Mouse (Mus musculus): ENCODE measurements around the gene Primpol.

DNA sequence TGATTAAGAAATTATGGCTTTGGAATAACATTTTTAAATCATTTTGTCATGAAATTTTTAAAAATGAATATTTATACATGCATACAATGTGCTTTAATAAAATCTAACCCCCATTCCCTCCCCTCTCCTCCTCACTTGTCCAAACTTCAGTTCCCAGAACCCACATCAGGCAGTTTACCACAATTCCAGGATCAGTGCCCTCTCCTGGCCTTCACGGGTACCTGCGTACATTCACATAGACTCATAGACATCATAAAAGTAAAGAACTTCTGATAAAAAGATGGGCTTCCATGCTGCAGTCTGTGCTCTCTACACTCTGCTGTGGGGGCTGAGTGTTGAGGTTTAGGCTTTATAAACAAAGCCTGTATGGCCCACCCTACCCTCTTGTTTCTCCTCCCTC is 48.1 kb downstream of the Primpol start:
- TF ChIP-seq CTCF (IDR thresholded peaks at IDR 0.05; ENCODE audit: low read depth, low read length): no peak
- no peak for TF ChIP-seq POLR2A (IDR thresholded peaks at IDR 0.05; ENCODE audit: borderline replicate concordance, low read depth, low read length)

All from bone marrow macrophage, adult 2 months (primary cell).